Mouse (Mus musculus) neural tube, embryonic 11.5 days (tissue): Measurements from ENCODE around the gene Igfbp4. TPM values are rescaled to one million over a fixed set of nuclear protein-coding genes. Genes with fewer than 3 reads are reported as not detected.

Experiments
- ATAC-seq: fragments of 200-750 bp; cut with Nextera tagmentation; 2 replicates; pipeline ENCODE4 v1.8.0; 2017; ENCODE audit warnings: moderate number of reproducible peaks, mild to moderate bottlenecking, moderate TSS enrichment, moderate library complexity; ENCODE audit not compliant: insufficient read depth, low FRiP score, low TSS enrichment
- DNase-seq: peaks from one replicate; pipeline ENCODE4 v3.0.0-alpha.2; 2015; ENCODE audit warnings: low spot score
- H3K27ac ChIP-seq: fragments of 300-500 bp; sonication (generic); 2 replicates; pipeline ENCODE4 v1.5.1; 2014; ENCODE audit warnings: low read depth, mild to moderate bottlenecking, low read length
- H3K27me3 ChIP-seq: fragments of 300-500 bp; sonication (generic); 2 replicates; pipeline ENCODE4 v1.6.1; 2014; ENCODE audit warnings: mild to moderate bottlenecking, low read length, mixed read lengths; ENCODE audit not compliant: control insufficient read depth, insufficient read depth
- H3K36me3 ChIP-seq: fragments of 300-500 bp; sonication (generic); 2 replicates; pipeline ENCODE4 v1.6.1; 2014; ENCODE audit warnings: mild to moderate bottlenecking, low read length, moderate library complexity, mixed read lengths; ENCODE audit not compliant: control insufficient read depth, insufficient read depth
- H3K4me1 ChIP-seq: fragments of 300-500 bp; sonication (generic); 2 replicates; pipeline ENCODE4 v1.6.1; 2014; ENCODE audit warnings: low read length, mixed read lengths; ENCODE audit not compliant: control insufficient read depth, insufficient read depth
- H3K4me2 ChIP-seq: fragments of 300-500 bp; sonication (generic); 2 replicates; pipeline ENCODE4 v1.6.1; 2014; ENCODE audit warnings: low read depth, mild to moderate bottlenecking, moderate library complexity
- H3K4me3 ChIP-seq: fragments of 300-500 bp; sonication (generic); 2 replicates; pipeline ENCODE4 v1.5.1; 2014; ENCODE audit warnings: low read depth, low read length
- H3K9ac ChIP-seq: fragments of 300-500 bp; sonication (generic); 2 replicates; pipeline ENCODE4 v1.6.1; 2014; ENCODE audit warnings: mild to moderate bottlenecking, low read length
- H3K9me3 ChIP-seq: fragments of 300-500 bp; sonication (generic); 2 replicates; pipeline ENCODE4 v1.6.1; 2016; ENCODE audit warnings: low read length; ENCODE audit not compliant: control insufficient read depth
- WGBS: fragments of 180-500 bp; shearing (Covaris S2); extraction: QIAGEN DNeasy Blood & Tissue Kit; methylation state at CpG from one replicate; pipeline ENCODE4 v1.1.7; 2014; 5-methylcytosine and 5-hydroxymethylcytosine counted together
- polyA plus RNA-seq: library from polyadenylated mRNA; unstranded; fragments of >200 nt; fragmentation: Nextera tagmentation; extraction: Ambion mirVana; gene quantifications from 2 replicates; pipeline ENCODE4 v1.2.1, GENCODE M21; 2014

Igfbp4 gene
- polyA plus RNA-seq, 1 experiment from 2014 or later: 365 TPM

DNA sequence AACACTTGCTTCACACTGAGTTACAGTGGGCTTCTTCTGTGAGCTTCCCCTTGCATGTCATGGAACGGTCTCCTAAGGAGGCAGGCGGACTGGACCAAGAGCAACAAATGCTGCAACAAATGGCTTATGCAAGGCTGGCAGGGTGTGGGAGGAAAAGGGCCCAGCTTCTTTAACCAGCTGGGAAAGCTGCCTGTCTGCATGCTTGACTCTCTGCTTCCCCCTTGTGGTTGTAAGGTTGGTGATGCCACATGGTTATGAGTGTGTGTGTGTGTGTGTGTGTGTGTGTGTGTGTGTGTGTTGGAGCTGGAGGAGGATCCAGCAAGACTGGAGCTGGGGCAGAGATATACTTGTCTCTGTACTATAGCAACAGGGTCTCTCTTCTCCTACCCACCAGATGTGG lies 24.9 kb downstream of the Igfbp4 start:
- no peak overlapping the region for H3K9ac ChIP-seq
- 25% methylated on average over 2 of the region's 2 CpGs for WGBS
- no peak overlapping the region for H3K27ac ChIP-seq
- H3K4me2 ChIP-seq: no peak overlapping the region
- ATAC-seq: no peak
- H3K27me3 ChIP-seq: no peaks in the 10 kb centered on the region
- no peaks in the 10 kb centered on the region for H3K36me3 ChIP-seq
- H3K9me3 ChIP-seq: no peaks in the 10 kb centered on the region
- no peak overlapping the region for H3K4me3 ChIP-seq
- peaks cover under 1% of the 10 kb centered on the region; the same call in 1 of the 2 replicates for H3K4me1 ChIP-seq
- DNase-seq: peak; percentile 69

- Histone ChIP-seq H3K4me1 (peaks cover 9% of the 10 kb centered on the region; the same call in 1 of the 2 replicates), H3K27me3 (no peaks in the 10 kb centered on the region), H3K9me3 (no peaks in the 10 kb centered on the region), H3K27ac (no peak overlapping the region), H3K36me3 (no peaks in the 10 kb centered on the region), H3K9ac (no peak overlapping the region), H3K4me3 (no peak overlapping the region), H3K4me2 (no peak overlapping the region)
- no peak for ATAC-seq
- no peak for DNase-seq
- 83% methylated on average over 8 of the region's 8 CpGs for WGBS
Measured at GRCm38 (mm10) chr11:99067591-99067990, 26.5 kb downstream of the Igfbp4 start.

GRCm38 (mm10) chr11:99068455-99068854 lies 27.4 kb downstream of the Igfbp4 start:
- H3K27ac ChIP-seq: no peak overlapping the region
- DNase-seq (no peak), ATAC-seq (no peak)
- H3K9ac ChIP-seq: no peak overlapping the region
- H3K4me1 ChIP-seq: peaks cover 9% of the 10 kb centered on the region; the same call in 1 of the 2 replicates
- no peaks in the 10 kb centered on the region for H3K36me3 ChIP-seq
- H3K4me3 ChIP-seq: no peak overlapping the region
- no peaks in the 10 kb centered on the region for H3K9me3 ChIP-seq
- WGBS: 85% methylated on average over 5 of the region's 5 CpGs
- no peaks in the 10 kb centered on the region for H3K27me3 ChIP-seq
- H3K4me2 ChIP-seq: no peak overlapping the region

- Histone ChIP-seq H3K9ac (no peak overlapping the region), H3K9me3 (no peaks in the 10 kb centered on the region), H3K4me2 (no peak overlapping the region), H3K36me3 (no peaks in the 10 kb centered on the region), H3K4me1 (peaks cover 9% of the 10 kb centered on the region; the same call in 1 of the 2 replicates), H3K27ac (no peak overlapping the region), H3K27me3 (no peaks in the 10 kb centered on the region), H3K4me3 (no peak overlapping the region)
- 6% methylated on average over 6 of the region's 6 CpGs for WGBS
- ATAC-seq (peak; percentile 27; the same call in 1 of the 2 replicates), DNase-seq (peak; percentile 75)
Measured at GRCm38 (mm10) chr11:99071866-99072265, 30.8 kb downstream of the Igfbp4 start.

DNA sequence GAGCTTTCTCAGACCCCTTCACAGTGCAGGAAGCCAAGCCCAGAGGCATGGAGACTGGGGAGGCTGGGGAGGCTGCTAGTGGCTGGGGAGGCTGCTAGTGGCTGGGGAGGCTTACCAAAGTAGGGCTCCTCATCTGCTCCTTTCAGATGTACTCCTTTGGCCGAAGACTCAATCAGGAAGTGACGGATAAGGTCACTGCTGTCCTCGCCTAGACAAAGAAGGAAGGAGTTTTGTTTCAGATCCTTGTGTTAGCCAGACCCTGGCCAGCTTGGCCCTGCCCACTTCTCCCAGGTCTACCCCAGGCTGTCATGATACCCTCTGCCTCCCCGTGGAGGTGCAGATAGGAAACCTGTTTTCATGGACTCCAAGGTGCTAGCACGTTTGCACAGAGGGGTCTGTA lies 32.7 kb downstream of the Igfbp4 start:
- H3K9ac ChIP-seq: no peak overlapping the region
- DNase-seq: no peak
- H3K9me3 ChIP-seq: no peaks in the 10 kb centered on the region
- no peak overlapping the region for H3K27ac ChIP-seq
- WGBS: 61% methylated on average over 5 of the region's 5 CpGs
- no peak for ATAC-seq
- H3K27me3 ChIP-seq: no peaks in the 10 kb centered on the region
- no peak overlapping the region for H3K4me3 ChIP-seq
- H3K4me1 ChIP-seq: peaks cover 9% of the 10 kb centered on the region; the same call in 1 of the 2 replicates
- no peak overlapping the region for H3K4me2 ChIP-seq
- no peaks in the 10 kb centered on the region for H3K36me3 ChIP-seq

DNA sequence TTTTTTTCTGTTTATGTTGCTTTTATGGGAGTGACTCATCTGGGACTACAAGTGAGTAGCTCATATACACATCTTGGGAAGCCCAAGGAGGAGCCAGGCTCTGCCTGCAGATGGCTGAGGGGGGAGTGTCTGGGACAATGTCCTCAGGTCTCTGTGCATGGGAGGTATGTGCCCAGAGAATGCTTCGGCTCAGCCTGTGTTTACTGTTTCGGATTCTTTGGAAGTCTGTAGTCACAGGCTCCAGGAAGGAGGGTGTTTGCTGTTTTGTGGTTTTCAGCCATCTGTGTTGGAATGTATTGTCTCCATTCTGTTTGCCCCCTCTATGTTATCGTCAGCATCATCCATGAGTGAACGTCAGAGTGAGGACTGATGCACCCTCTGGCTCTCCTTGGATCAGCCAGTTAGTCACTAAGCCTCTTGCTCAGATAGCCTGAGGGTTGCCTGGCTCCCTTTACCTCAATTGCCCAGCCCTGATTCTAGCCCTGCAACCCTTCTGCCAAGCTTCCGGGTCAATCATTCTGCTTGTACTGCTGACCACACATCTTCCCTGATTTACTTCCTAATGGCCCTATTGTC lies 35.8 kb downstream of the Igfbp4 start:
- H3K4me3 ChIP-seq: no peak overlapping the region
- H3K27me3 ChIP-seq: no peaks in the 10 kb centered on the region
- WGBS: 85% methylated on average over 5 of the region's 5 CpGs
- ATAC-seq (no peak), DNase-seq (no peak)
- no peaks in the 10 kb centered on the region for H3K9me3 ChIP-seq
- no peaks in the 10 kb centered on the region for H3K4me1 ChIP-seq
- H3K36me3 ChIP-seq: no peaks in the 10 kb centered on the region
- H3K4me2 ChIP-seq: no peak overlapping the region
- no peak overlapping the region for H3K27ac ChIP-seq
- no peak overlapping the region for H3K9ac ChIP-seq

DNA sequence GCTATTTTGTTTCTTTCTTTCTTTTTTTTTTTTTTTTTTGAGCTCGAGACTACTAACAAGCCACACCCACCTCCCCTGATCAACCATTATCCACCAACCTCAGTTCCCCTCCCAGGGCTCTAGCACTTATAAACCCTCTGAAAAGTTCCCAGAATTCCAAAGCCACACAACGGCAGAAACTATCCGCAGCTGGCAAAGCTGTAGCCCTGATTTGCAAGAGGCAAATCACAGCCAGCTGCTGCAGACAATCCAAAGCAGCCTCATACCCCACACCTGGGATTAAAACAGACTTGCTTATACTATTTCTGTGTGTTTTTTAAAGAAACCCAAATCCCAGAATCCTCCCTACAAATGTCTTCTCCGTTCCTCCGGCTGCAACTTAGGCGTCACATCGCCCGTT lies 36.8 kb downstream of the Igfbp4 start:
- DNase-seq (no peak), ATAC-seq (no peak)
- Histone ChIP-seq H3K27ac (no peak overlapping the region), H3K9ac (no peak overlapping the region), H3K36me3 (no peaks in the 10 kb centered on the region), H3K4me1 (no peaks in the 10 kb centered on the region), H3K9me3 (no peaks in the 10 kb centered on the region), H3K4me3 (no peak overlapping the region), H3K27me3 (no peaks in the 10 kb centered on the region), H3K4me2 (no peak overlapping the region)
- WGBS: 82% methylated on average over 8 of the region's 8 CpGs

DNA sequence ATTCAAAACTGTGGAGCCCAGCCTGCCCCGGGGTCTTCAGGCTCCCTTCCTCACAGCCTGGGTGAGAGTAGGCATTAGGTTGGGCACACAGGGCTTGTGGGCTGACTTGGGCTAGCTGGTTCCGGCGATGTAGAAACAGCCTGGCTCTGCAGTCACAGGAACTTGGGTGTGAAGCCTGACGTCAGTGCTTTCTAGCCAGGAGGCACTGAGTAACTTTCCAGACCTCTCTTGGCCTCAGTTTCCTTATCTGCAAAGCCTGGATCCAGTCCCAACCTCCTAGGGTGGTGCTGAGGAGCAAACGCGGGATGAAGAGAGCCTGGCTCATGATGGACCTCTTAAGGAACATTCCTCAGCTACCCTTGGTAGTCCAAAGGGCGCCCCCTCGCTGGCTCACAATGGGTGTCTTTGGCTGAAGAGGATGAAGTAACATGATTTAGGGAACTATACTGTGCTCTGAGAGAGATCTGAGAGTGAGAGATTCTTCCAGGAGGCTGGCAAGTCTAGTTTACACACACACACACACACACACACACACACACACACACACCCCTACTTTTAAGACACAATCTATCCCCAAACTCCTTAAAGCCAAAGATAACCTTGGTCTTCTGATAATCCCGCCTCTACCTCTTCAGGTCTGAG lies 40.0 kb downstream of the Igfbp4 start:
- no peak for DNase-seq
- 85% methylated on average over 9 of the region's 9 CpGs for WGBS

DNA sequence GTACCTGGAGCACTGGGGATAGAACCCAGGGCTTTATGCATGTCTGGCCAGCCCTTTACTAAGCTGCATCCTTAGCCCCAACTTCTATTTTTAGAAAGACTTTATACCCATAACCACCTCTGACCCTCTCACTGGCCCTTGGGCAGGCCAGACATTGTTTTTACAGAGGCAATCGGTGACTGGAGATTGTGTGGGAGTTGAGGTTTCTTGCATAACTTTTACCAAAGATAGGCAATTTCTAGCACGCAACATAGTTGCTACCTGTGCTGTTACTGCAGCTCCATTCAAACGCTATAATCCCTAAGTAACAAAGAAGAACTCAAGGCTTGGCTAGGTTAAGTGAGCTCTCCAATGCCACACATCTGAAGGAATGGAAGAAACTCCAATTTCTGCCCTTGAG lies 40.5 kb downstream of the Igfbp4 start:
- 71% methylated on average over 3 of the region's 3 CpGs for WGBS
- H3K4me2 ChIP-seq: no peak overlapping the region
- ATAC-seq: no peak
- no peaks in the 10 kb centered on the region for H3K36me3 ChIP-seq
- H3K27ac ChIP-seq: no peak overlapping the region
- H3K9me3 ChIP-seq: no peaks in the 10 kb centered on the region
- no peak for DNase-seq
- no peaks in the 10 kb centered on the region for H3K4me1 ChIP-seq
- no peak overlapping the region for H3K4me3 ChIP-seq
- H3K9ac ChIP-seq: no peak overlapping the region
- no peaks in the 10 kb centered on the region for H3K27me3 ChIP-seq

More for the DNA sequence above, 40.0 kb downstream of the Igfbp4 start:
- H3K9ac ChIP-seq: no peak overlapping the region
- H3K4me2 ChIP-seq: no peak overlapping the region
- no peaks in the 10 kb centered on the region for H3K4me1 ChIP-seq
- no peaks in the 10 kb centered on the region for H3K9me3 ChIP-seq
- H3K36me3 ChIP-seq: no peaks in the 10 kb centered on the region
- ATAC-seq: no peak
- no peaks in the 10 kb centered on the region for H3K27me3 ChIP-seq
- H3K4me3 ChIP-seq: no peak overlapping the region
- H3K27ac ChIP-seq: no peak overlapping the region
